Mouse (Mus musculus): ENCODE measurements around the gene Slf1. TPM values are rescaled to one million over a fixed set of nuclear protein-coding genes. Genes with fewer than 3 reads are reported as not detected.

The Slf1 gene
- polyA plus RNA-seq (2014; fragmentation: Nextera tagmentation; extraction: Ambion mirVana) = 69.3 and 82.6 TPM in 2 replicates

GRCm38 (mm10) chr13:77134931-77135620 lies at the start of gene Slf1, which contains the start of gene 2210408I21Rik:
Gene Slf1, minus strand, starts transcription at chr13:77135473.
Gene 2210408I21Rik, plus strand, starts transcription at chr13:77135540.
- H3K9me3 ChIP-seq (replicated peaks; ENCODE audit: control insufficient read depth, low read length) = no peaks in the 10 kb centered on the region
- H3K36me3 ChIP-seq (ENCODE audit: control insufficient read depth, insufficient read depth, low read length) = no peaks in the 10 kb centered on the region
- no peaks in the 10 kb centered on the region; the same call in 1 of the 2 replicates for H3K4me1 ChIP-seq (ENCODE audit: control insufficient read depth, insufficient read depth, low read length)
- H3K9ac ChIP-seq (ENCODE audit: low read length) = peak within 1 kb of the TSS; percentile 94
- peak within 1 kb of the TSS; percentile 96 for H3K27ac ChIP-seq (ENCODE audit: low read depth, low read length)
- peak within 1 kb of the TSS; percentile 99 for H3K4me3 ChIP-seq (ENCODE audit: low read depth, low read length)
- H3K4me2 ChIP-seq (ENCODE audit: low read length) = peak within 1 kb of the TSS; percentile 63
- peak; percentile 99 for ATAC-seq
- WGBS = under 1% methylated on average over 65 of the region's 65 CpGs
- no peaks in the 10 kb centered on the region for H3K27me3 ChIP-seq (replicated peaks; ENCODE audit: control insufficient read depth, insufficient read depth, low read length)
- DNase-seq (ENCODE audit: low spot score) = peak; percentile 96

DNA sequence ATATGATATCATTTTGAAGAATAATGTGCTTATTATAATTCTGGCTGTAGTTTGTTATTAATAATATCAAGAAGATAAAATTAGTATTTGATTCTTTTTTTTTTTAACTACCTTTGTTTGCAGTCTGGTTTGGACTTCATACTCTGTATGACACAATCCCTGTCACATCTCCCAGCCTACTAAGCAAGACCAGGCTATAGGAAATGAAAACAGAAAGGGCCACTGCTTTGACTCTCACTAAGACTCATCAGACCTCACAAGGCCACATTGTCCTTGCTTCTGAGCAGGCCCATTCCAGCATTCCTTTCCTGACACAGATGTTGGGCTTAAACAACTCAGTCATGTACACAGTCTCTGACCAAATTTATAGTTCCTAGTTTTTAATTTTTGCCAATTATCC lies 42.7 kb upstream of the Slf1 start:
- no peak overlapping the region for H3K4me2 ChIP-seq (ENCODE audit: low read length)
- DNase-seq (ENCODE audit: low spot score) (no peak), ATAC-seq (no peak)
- H3K27ac ChIP-seq (ENCODE audit: low read depth, low read length) = no peak overlapping the region
- no peak overlapping the region for H3K4me3 ChIP-seq (ENCODE audit: low read depth, low read length)
- no peak overlapping the region for H3K9ac ChIP-seq (ENCODE audit: low read length)
- no peaks in the 10 kb centered on the region for H3K9me3 ChIP-seq (replicated peaks; ENCODE audit: control insufficient read depth, low read length)
- H3K4me1 ChIP-seq (ENCODE audit: control insufficient read depth, insufficient read depth, low read length) = no peaks in the 10 kb centered on the region
- H3K36me3 ChIP-seq (ENCODE audit: control insufficient read depth, insufficient read depth, low read length) = peaks cover 3% of the 10 kb centered on the region; the same call in 1 of the 2 replicates
- no peaks in the 10 kb centered on the region for H3K27me3 ChIP-seq (replicated peaks; ENCODE audit: control insufficient read depth, insufficient read depth, low read length)

DNA sequence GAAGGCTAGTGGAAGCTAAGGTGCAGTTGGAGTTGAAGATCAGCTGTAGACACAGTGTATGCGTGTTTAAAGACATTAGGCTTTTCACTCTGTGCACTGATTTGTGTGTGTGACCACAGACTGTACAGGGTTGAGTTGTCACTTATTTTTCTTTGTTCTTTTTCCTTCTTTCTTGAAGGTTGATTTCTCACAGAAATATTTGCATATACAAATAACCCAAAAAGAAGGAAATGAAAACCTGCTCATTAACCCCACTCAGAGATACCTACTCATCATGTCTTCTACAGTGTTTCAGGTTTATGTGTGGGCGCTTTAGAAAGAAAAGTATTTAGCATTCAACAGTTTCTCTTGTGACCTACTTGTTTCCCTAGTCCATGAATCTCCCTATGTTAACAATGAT lies 5.6 kb upstream of the Slf1 start:
- ATAC-seq = no peak

DNA sequence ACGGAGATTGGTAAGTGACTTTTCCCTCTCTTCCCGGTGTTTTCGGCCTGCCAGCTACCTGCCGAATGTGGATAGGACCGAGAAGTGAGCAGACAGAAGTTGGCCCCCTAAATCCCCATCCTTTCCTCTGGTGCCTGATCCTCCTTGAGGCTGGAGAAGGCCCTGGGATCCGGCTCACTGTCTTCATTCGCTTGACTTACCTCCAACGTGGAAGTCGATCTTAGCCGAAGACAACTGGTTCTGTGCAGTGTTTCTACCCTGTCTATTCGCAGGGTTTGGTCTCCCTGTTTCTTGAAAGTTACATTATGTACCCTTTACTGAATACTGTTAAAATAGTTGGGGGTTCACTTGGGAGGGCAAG lies 328 bp upstream of the Slf1 start:
- Histone ChIP-seq H3K36me3 (ENCODE audit: control insufficient read depth, insufficient read depth, low read length) (no peaks in the 10 kb centered on the region), H3K4me3 (ENCODE audit: low read depth, low read length) (peak overlapping the region; percentile 99), H3K9me3 (replicated peaks; ENCODE audit: control insufficient read depth, low read length) (no peaks in the 10 kb centered on the region), H3K27me3 (replicated peaks; ENCODE audit: control insufficient read depth, insufficient read depth, low read length) (no peaks in the 10 kb centered on the region), H3K27ac (ENCODE audit: low read depth, low read length) (peak overlapping the region; percentile 96), H3K9ac (ENCODE audit: low read length) (peak overlapping the region; percentile 94), H3K4me1 (ENCODE audit: control insufficient read depth, insufficient read depth, low read length) (no peaks in the 10 kb centered on the region; the same call in 1 of the 2 replicates), H3K4me2 (ENCODE audit: low read length) (peak overlapping the region; percentile 63)
- 1% methylated on average over 11 of the region's 11 CpGs for WGBS
- peak; percentile 71 for ATAC-seq
- DNase-seq (ENCODE audit: low spot score) = no peak

More for the DNA sequence above, 5.6 kb upstream of the Slf1 start:
- WGBS = 91% methylated on average over 2 of the region's 2 CpGs
- H3K4me3 ChIP-seq (ENCODE audit: low read depth, low read length) = no peak overlapping the region
- DNase-seq (ENCODE audit: low spot score) = no peak
- H3K9me3 ChIP-seq (replicated peaks; ENCODE audit: control insufficient read depth, low read length) = no peaks in the 10 kb centered on the region
- H3K9ac ChIP-seq (ENCODE audit: low read length) = no peak overlapping the region
- H3K27me3 ChIP-seq (replicated peaks; ENCODE audit: control insufficient read depth, insufficient read depth, low read length) = no peaks in the 10 kb centered on the region
- H3K36me3 ChIP-seq (ENCODE audit: control insufficient read depth, insufficient read depth, low read length) = no peaks in the 10 kb centered on the region
- H3K4me2 ChIP-seq (ENCODE audit: low read length) = no peak overlapping the region
- no peaks in the 10 kb centered on the region for H3K4me1 ChIP-seq (ENCODE audit: control insufficient read depth, insufficient read depth, low read length)
- H3K27ac ChIP-seq (ENCODE audit: low read depth, low read length) = no peak overlapping the region

DNA sequence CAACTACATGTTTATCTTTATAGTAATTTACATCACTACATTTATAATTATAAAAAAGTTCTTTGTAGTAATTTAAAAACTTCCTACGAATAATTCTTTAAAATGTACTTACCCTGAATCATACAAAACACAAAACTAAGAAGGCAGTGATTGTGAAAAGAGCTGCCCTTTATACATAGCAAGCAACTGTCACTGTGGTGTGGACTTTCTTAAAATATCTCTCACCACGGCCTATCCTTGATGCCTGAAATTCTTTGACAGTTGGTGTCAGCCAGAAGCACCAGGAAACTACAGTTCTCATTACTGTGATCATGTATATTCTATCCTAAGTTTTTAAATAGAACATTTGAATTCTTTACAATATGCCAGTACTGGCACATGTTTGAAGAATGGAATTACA lies 4.1 kb downstream of the Slf1 start:
- WGBS = 83% methylated on average over 2 of the region's 2 CpGs
- no peak for ATAC-seq
- DNase-seq (ENCODE audit: low spot score) = no peak

GRCm38 (mm10) chr13:77128240-77128639 lies 7.0 kb downstream of the Slf1 start:
- no peak overlapping the region for H3K27ac ChIP-seq (ENCODE audit: low read depth, low read length)
- DNase-seq (ENCODE audit: low spot score) (no peak), ATAC-seq (no peak)
- no peak overlapping the region for H3K9ac ChIP-seq (ENCODE audit: low read length)
- H3K27me3 ChIP-seq (replicated peaks; ENCODE audit: control insufficient read depth, insufficient read depth, low read length) = no peaks in the 10 kb centered on the region
- H3K9me3 ChIP-seq (replicated peaks; ENCODE audit: control insufficient read depth, low read length) = no peaks in the 10 kb centered on the region
- H3K4me2 ChIP-seq (ENCODE audit: low read length) = no peak overlapping the region
- peaks cover 5% of the 10 kb centered on the region; the same call in 1 of the 2 replicates for H3K36me3 ChIP-seq (ENCODE audit: control insufficient read depth, insufficient read depth, low read length)
- H3K4me1 ChIP-seq (ENCODE audit: control insufficient read depth, insufficient read depth, low read length) = no peaks in the 10 kb centered on the region; the same call in 1 of the 2 replicates
- 90% methylated on average over 2 of the region's 2 CpGs for WGBS
- H3K4me3 ChIP-seq (ENCODE audit: low read depth, low read length) = no peak overlapping the region

More for the DNA sequence above, 4.1 kb downstream of the Slf1 start:
- H3K9ac ChIP-seq (ENCODE audit: low read length) = no peak overlapping the region
- no peak overlapping the region for H3K4me2 ChIP-seq (ENCODE audit: low read length)
- H3K36me3 ChIP-seq (ENCODE audit: control insufficient read depth, insufficient read depth, low read length) = no peaks in the 10 kb centered on the region
- no peaks in the 10 kb centered on the region for H3K9me3 ChIP-seq (replicated peaks; ENCODE audit: control insufficient read depth, low read length)
- H3K4me1 ChIP-seq (ENCODE audit: control insufficient read depth, insufficient read depth, low read length) = no peaks in the 10 kb centered on the region; the same call in 1 of the 2 replicates
- H3K4me3 ChIP-seq (ENCODE audit: low read depth, low read length) = no peak overlapping the region
- H3K27me3 ChIP-seq (replicated peaks; ENCODE audit: control insufficient read depth, insufficient read depth, low read length) = no peaks in the 10 kb centered on the region
- no peak overlapping the region for H3K27ac ChIP-seq (ENCODE audit: low read depth, low read length)

GRCm38 (mm10) chr13:77125159-77125558 lies 10.1 kb downstream of the Slf1 start:
- Histone ChIP-seq H3K27me3 (replicated peaks; ENCODE audit: control insufficient read depth, insufficient read depth, low read length) (no peaks in the 10 kb centered on the region), H3K4me3 (ENCODE audit: low read depth, low read length) (no peak overlapping the region), H3K9me3 (replicated peaks; ENCODE audit: control insufficient read depth, low read length) (no peaks in the 10 kb centered on the region), H3K36me3 (ENCODE audit: control insufficient read depth, insufficient read depth, low read length) (peaks cover 5% of the 10 kb centered on the region; the same call in 1 of the 2 replicates), H3K4me2 (ENCODE audit: low read length) (no peak overlapping the region), H3K27ac (ENCODE audit: low read depth, low read length) (no peak overlapping the region), H3K4me1 (ENCODE audit: control insufficient read depth, insufficient read depth, low read length) (no peaks in the 10 kb centered on the region), H3K9ac (ENCODE audit: low read length) (no peak overlapping the region)
- peak; percentile 33; the same call in 1 of the 2 replicates for ATAC-seq
- 76% methylated on average over 3 of the region's 3 CpGs for WGBS
- peak; percentile 58 for DNase-seq (ENCODE audit: low spot score)

GRCm38 (mm10) chr13:77118695-77119094 lies 16.6 kb downstream of the Slf1 start:
- no peaks in the 10 kb centered on the region for H3K4me1 ChIP-seq (ENCODE audit: control insufficient read depth, insufficient read depth, low read length)
- WGBS = 93% methylated on average over 4 of the region's 4 CpGs
- H3K9ac ChIP-seq (ENCODE audit: low read length) = no peak overlapping the region
- no peaks in the 10 kb centered on the region for H3K36me3 ChIP-seq (ENCODE audit: control insufficient read depth, insufficient read depth, low read length)
- H3K27me3 ChIP-seq (replicated peaks; ENCODE audit: control insufficient read depth, insufficient read depth, low read length) = no peaks in the 10 kb centered on the region
- no peak overlapping the region for H3K27ac ChIP-seq (ENCODE audit: low read depth, low read length)
- H3K9me3 ChIP-seq (replicated peaks; ENCODE audit: control insufficient read depth, low read length) = no peaks in the 10 kb centered on the region
- H3K4me3 ChIP-seq (ENCODE audit: low read depth, low read length) = no peak overlapping the region
- H3K4me2 ChIP-seq (ENCODE audit: low read length) = no peak overlapping the region
- ATAC-seq (no peak), DNase-seq (ENCODE audit: low spot score) (no peak)

DNA sequence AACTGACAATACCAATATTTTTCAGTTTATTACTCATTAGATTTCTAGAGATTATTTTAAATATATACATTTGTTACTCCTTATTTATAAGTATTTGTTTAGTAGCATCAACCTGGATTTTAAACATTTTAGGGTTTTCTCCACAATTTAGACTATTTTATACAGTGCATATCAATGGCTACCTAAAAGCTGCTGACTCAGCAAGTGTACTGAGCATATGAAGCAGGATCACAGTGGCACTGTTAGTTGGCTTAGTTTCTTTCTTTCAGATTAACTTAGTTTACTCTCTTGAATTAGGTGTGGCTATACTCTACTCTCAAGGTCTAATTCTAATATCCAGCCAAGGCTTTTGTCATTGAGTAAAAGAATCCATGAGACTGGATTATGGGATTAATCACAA lies 27.5 kb downstream of the Slf1 start:
- H3K27me3 ChIP-seq (replicated peaks; ENCODE audit: control insufficient read depth, insufficient read depth, low read length) = no peaks in the 10 kb centered on the region
- DNase-seq (ENCODE audit: low spot score) (no peak), ATAC-seq (no peak)
- H3K9ac ChIP-seq (ENCODE audit: low read length) = no peak overlapping the region
- H3K27ac ChIP-seq (ENCODE audit: low read depth, low read length) = no peak overlapping the region
- no peaks in the 10 kb centered on the region for H3K4me1 ChIP-seq (ENCODE audit: control insufficient read depth, insufficient read depth, low read length)
- no peak overlapping the region for H3K4me3 ChIP-seq (ENCODE audit: low read depth, low read length)
- no peaks in the 10 kb centered on the region for H3K9me3 ChIP-seq (replicated peaks; ENCODE audit: control insufficient read depth, low read length)
- no peak overlapping the region for H3K4me2 ChIP-seq (ENCODE audit: low read length)
- peaks cover 10% of the 10 kb centered on the region; the same call in 1 of the 2 replicates for H3K36me3 ChIP-seq (ENCODE audit: control insufficient read depth, insufficient read depth, low read length)
